Mouse (Mus musculus) lung, adult 18-20 months (tissue): ENCODE measurements around the gene Unc13c.

Experiments used
- DNase-seq, 2 experiments: peaks; one replicate each; pipeline ENCODE4 v3.0.0; 2022; ENCODE audit warnings: mixed read lengths in 2 of 2

Gene Unc13c

GRCm38 (mm10) chr9:73968641-73969121, at the start of gene Unc13c:
TSS of gene Unc13c (minus strand) at chr9:73968966.
- no peak for DNase-seq

- DNase-seq, result no peak
Observed at GRCm38 (mm10) chr9:74007976-74008686, 39.4 kb upstream of the Unc13c start.

GRCm38 (mm10) chr9:74002388-74002990, 33.7 kb upstream of the Unc13c start:
- no peak for DNase-seq

- DNase-seq, result no peak
Observed at GRCm38 (mm10) chr9:73988096-73988495, 19.3 kb upstream of the Unc13c start.

- no peak for DNase-seq
Observed at GRCm38 (mm10) chr9:73987236-73987635, 18.5 kb upstream of the Unc13c start.

- peak; percentile 5 to 27 for DNase-seq
Observed at GRCm38 (mm10) chr9:73982597-73983344, 14.0 kb upstream of the Unc13c start.

GRCm38 (mm10) chr9:73972327-73972988, 3.7 kb upstream of the Unc13c start:
- DNase-seq, result no peak

GRCm38 (mm10) chr9:73970717-73971116, 2.0 kb upstream of the Unc13c start:
- no peak for DNase-seq

- DNase-seq, result no peak
Observed at GRCm38 (mm10) chr9:73965322-73965915, 3.3 kb downstream of the Unc13c start.

- no peak for DNase-seq
Observed at GRCm38 (mm10) chr9:73962471-73962870, 6.3 kb downstream of the Unc13c start.

GRCm38 (mm10) chr9:73952331-73952730, 16.4 kb downstream of the Unc13c start:
- no peak for DNase-seq

- DNase-seq, result no peak
Observed at GRCm38 (mm10) chr9:73951586-73951985, 17.2 kb downstream of the Unc13c start.

- no peak for DNase-seq
Observed at GRCm38 (mm10) chr9:73934844-73935243, 33.9 kb downstream of the Unc13c start.

- DNase-seq, result no peak
Observed at GRCm38 (mm10) chr9:73931988-73932387, 36.8 kb downstream of the Unc13c start.

- no peak for DNase-seq
Observed at GRCm38 (mm10) chr9:73927276-73927675, 41.5 kb downstream of the Unc13c start.

GRCm38 (mm10) chr9:73922449-73923115, 46.2 kb downstream of the Unc13c start:
- peak in 1 of 2 experiments; percentile 4 for DNase-seq

GRCm38 (mm10) chr9:73905959-73906358, 62.8 kb downstream of the Unc13c start:
- no peak for DNase-seq

- DNase-seq, result no peak
Observed at GRCm38 (mm10) chr9:73898516-73898915, 70.2 kb downstream of the Unc13c start.

- DNase-seq, result no peak
Observed at GRCm38 (mm10) chr9:73896210-73896609, 72.6 kb downstream of the Unc13c start.

GRCm38 (mm10) chr9:73883587-73883986, 85.2 kb downstream of the Unc13c start:
- no peak for DNase-seq

- DNase-seq, result no peak
Observed at GRCm38 (mm10) chr9:73883143-73883542, 85.6 kb downstream of the Unc13c start.

- no peak for DNase-seq
Observed at GRCm38 (mm10) chr9:73882393-73882919, 86.3 kb downstream of the Unc13c start.
